Mouse (Mus musculus) midbrain, postnatal 0 days (tissue): ENCODE results near the gene Myo5a. TPM values are rescaled to one million over a fixed set of nuclear protein-coding genes. Genes with fewer than 3 reads are reported as not detected.

Source experiments
- ATAC-seq: fragments of 200-750 bp; cut with Nextera tagmentation; 2 replicates; pipeline ENCODE4 v1.8.0; 2017; ENCODE audit warnings: moderate number of reproducible peaks, mild to moderate bottlenecking, moderate TSS enrichment, moderate library complexity; ENCODE audit not compliant: low FRiP score
- DNase-seq: peaks from one replicate; pipeline ENCODE4 v3.0.0-alpha.2; 2015; ENCODE audit warnings: low spot score
- H3K27ac ChIP-seq: fragments of 300-500 bp; sonication (generic); 2 replicates; pipeline ENCODE4 v1.5.1; 2014; ENCODE audit warnings: low read depth, mild to moderate bottlenecking, low read length, mixed read lengths
- H3K27me3 ChIP-seq: fragments of 300-500 bp; sonication (generic); 2 replicates; pipeline ENCODE4 v1.6.1; 2014; ENCODE audit warnings: low read length, control low read depth, mixed read lengths; ENCODE audit not compliant: insufficient read depth
- H3K36me3 ChIP-seq: fragments of 300-500 bp; sonication (generic); 2 replicates; pipeline ENCODE4 v1.6.1; 2014; ENCODE audit warnings: low read length, control low read depth, mixed read lengths; ENCODE audit not compliant: insufficient read depth
- H3K4me1 ChIP-seq: fragments of 300-500 bp; sonication (generic); 2 replicates; pipeline ENCODE4 v1.6.1; 2014; ENCODE audit warnings: mild to moderate bottlenecking, control low read depth, antibody characterized with exemption, low read length, mixed read lengths; ENCODE audit not compliant: insufficient read depth
- H3K4me2 ChIP-seq: fragments of 300-500 bp; sonication (generic); 2 replicates; pipeline ENCODE4 v1.6.1; 2014; ENCODE audit warnings: low read depth, mild to moderate bottlenecking, low read length, mixed read lengths; ENCODE audit not compliant: poor library complexity, severe bottlenecking
- H3K4me3 ChIP-seq: fragments of 300-500 bp; sonication (generic); 2 replicates; pipeline ENCODE4 v1.5.1; 2014; ENCODE audit warnings: low read depth, mild to moderate bottlenecking, low read length, moderate library complexity
- H3K9ac ChIP-seq: fragments of 300-500 bp; sonication (generic); replicated peaks from 2 replicates; pipeline ENCODE4 v1.6.1; 2014; ENCODE audit warnings: mild to moderate bottlenecking, low read length, moderate library complexity, mixed read lengths; ENCODE audit not compliant: poor library complexity, severe bottlenecking
- H3K9me3 ChIP-seq: fragments of 300-500 bp; sonication (generic); 2 replicates; pipeline ENCODE4 v1.6.1; 2016; ENCODE audit warnings: low read length, control low read depth
- CTCF ChIP-seq: IDR thresholded peaks from 2 replicates; pipeline ENCODE4 v1.5.1; 2016; ENCODE audit warnings: antibody characterized with exemption, mild to moderate bottlenecking
- WGBS: fragments of 180-500 bp; shearing (Covaris S2); extraction: QIAGEN DNeasy Blood & Tissue Kit; methylation state at CpG from one replicate; pipeline ENCODE4 v1.1.7; 2014; 5-methylcytosine and 5-hydroxymethylcytosine counted together
- polyA plus RNA-seq: library from polyadenylated mRNA; unstranded; fragments of >200 nt; fragmentation: Nextera tagmentation; extraction: Ambion mirVana; gene quantifications from 2 replicates; pipeline ENCODE4 v1.2.1, GENCODE M21; 2015
- total RNA-seq: library from RNA; depleted of rRNA; stranded (reverse); fragments of >200 nt; gene quantifications from 2 replicates; pipeline ENCODE4 v1.2.3, GENCODE M21; 2014

The Myo5a gene
- total and polyA plus RNA-seq, 2 experiments from 2014 or later, result 37.8 to 125 TPM

- Histone ChIP-seq H3K36me3 (no peaks in the 10 kb centered on the region), H3K4me2 (no peak overlapping the region), H3K9ac (no peak overlapping the region), H3K4me1 (peaks cover 5% of the 10 kb centered on the region), H3K27ac (no peak overlapping the region), H3K27me3 (peaks cover 12% of the 10 kb centered on the region), H3K4me3 (no peak overlapping the region), H3K9me3 (no peaks in the 10 kb centered on the region)
- DNase-seq, result no peak
- ATAC-seq, result no peak
- WGBS, result 51% methylated on average over 7 of the region's 7 CpGs
- TF ChIP-seq CTCF, result no peak
Measured at GRCm38 (mm10) chr9:75234271-75234741, 163.5 kb downstream of the Myo5a start.

- no peak overlapping the region for H3K4me2 ChIP-seq
- peaks cover 5% of the 10 kb centered on the region for H3K4me1 ChIP-seq
- no peaks in the 10 kb centered on the region for H3K9me3 ChIP-seq
- no peak for TF ChIP-seq CTCF
- DNase-seq, result no peak
- H3K36me3 ChIP-seq, result no peaks in the 10 kb centered on the region
- WGBS, result 74% methylated on average over 12 of the region's 12 CpGs
- no peak overlapping the region for H3K4me3 ChIP-seq
- H3K27ac ChIP-seq, result no peak overlapping the region
- H3K27me3 ChIP-seq, result peaks cover 12% of the 10 kb centered on the region
- no peak overlapping the region for H3K9ac ChIP-seq
- no peak for ATAC-seq
Measured at GRCm38 (mm10) chr9:75234983-75235627, 164.3 kb downstream of the Myo5a start.

GRCm38 (mm10) chr9:75235696-75236095, 164.9 kb downstream of the Myo5a start:
- no peak for DNase-seq
- Histone ChIP-seq H3K36me3 (no peaks in the 10 kb centered on the region), H3K9ac (no peak overlapping the region), H3K9me3 (no peaks in the 10 kb centered on the region), H3K4me2 (no peak overlapping the region), H3K4me3 (no peak overlapping the region), H3K27me3 (peaks cover 12% of the 10 kb centered on the region), H3K4me1 (peaks cover 5% of the 10 kb centered on the region), H3K27ac (no peak overlapping the region)
- ATAC-seq, result no peak
- TF ChIP-seq CTCF, result no peak
- 55% methylated on average over 2 of the region's 2 CpGs for whole genome bisulfite sequencing

- H3K36me3 ChIP-seq, result no peaks in the 10 kb centered on the region
- H3K9me3 ChIP-seq, result no peaks in the 10 kb centered on the region
- ATAC-seq (no peak), DNase-seq (no peak)
- 84% methylated on average over 12 of the region's 12 CpGs for WGBS
- H3K4me3 ChIP-seq, result no peak overlapping the region
- TF ChIP-seq CTCF, result no peak
- no peak overlapping the region for H3K27ac ChIP-seq
- H3K9ac ChIP-seq, result no peak overlapping the region
- H3K4me2 ChIP-seq, result no peak overlapping the region
- H3K27me3 ChIP-seq, result peaks cover 12% of the 10 kb centered on the region
- peaks cover 5% of the 10 kb centered on the region for H3K4me1 ChIP-seq
Measured at GRCm38 (mm10) chr9:75236416-75237308, 165.8 kb downstream of the Myo5a start.

- Histone ChIP-seq H3K9ac (no peak overlapping the region), H3K4me1 (no peaks in the 10 kb centered on the region), H3K27me3 (peaks cover under 1% of the 10 kb centered on the region; the same call in 1 of the 2 replicates), H3K4me2 (no peak overlapping the region), H3K9me3 (no peaks in the 10 kb centered on the region), H3K27ac (no peak overlapping the region), H3K4me3 (no peak overlapping the region), H3K36me3 (no peaks in the 10 kb centered on the region)
- DNase-seq (no peak), ATAC-seq (no peak)
- TF ChIP-seq CTCF, result no peak
- whole genome bisulfite sequencing, result 82% methylated on average over 3 of the region's 3 CpGs
Measured at GRCm38 (mm10) chr9:75238179-75238578, 167.4 kb downstream of the Myo5a start.

GRCm38 (mm10) chr9:75243052-75243451, 172.2 kb downstream of the Myo5a start:
- H3K36me3 ChIP-seq, result no peaks in the 10 kb centered on the region
- ATAC-seq (no peak), DNase-seq (no peak)
- WGBS, result 74% methylated on average over 6 of the region's 6 CpGs
- H3K4me1 ChIP-seq, result peaks cover 3% of the 10 kb centered on the region; the same call in 1 of the 2 replicates
- H3K27ac ChIP-seq, result no peak overlapping the region
- H3K4me3 ChIP-seq, result no peak overlapping the region
- no peaks in the 10 kb centered on the region for H3K27me3 ChIP-seq
- H3K9me3 ChIP-seq, result no peaks in the 10 kb centered on the region
- TF ChIP-seq CTCF, result no peak
- H3K9ac ChIP-seq, result no peak overlapping the region
- no peak overlapping the region for H3K4me2 ChIP-seq
